Mouse (Mus musculus) kidney, embryonic 16.5 days (tissue): Measurements from ENCODE around the gene Fam114a1. TPM values are rescaled to one million over a fixed set of nuclear protein-coding genes. Genes with fewer than 3 reads are reported as not detected.

Experiments
- ATAC-seq: fragments of 200-750 bp; cut with Nextera tagmentation; 2 replicates; pipeline ENCODE4 v1.8.0; 2017; ENCODE audit warnings: moderate TSS enrichment; ENCODE audit not compliant: low FRiP score, low TSS enrichment
- H3K27ac ChIP-seq: fragments of 300-500 bp; sonication (generic); 2 replicates; pipeline ENCODE4 v1.5.1; 2014; ENCODE audit warnings: low read length
- H3K27me3 ChIP-seq: fragments of 300-500 bp; sonication (generic); 2 replicates; pipeline ENCODE4 v1.6.1; 2014; ENCODE audit warnings: low read length, control low read depth, mixed read lengths; ENCODE audit not compliant: insufficient read depth
- H3K36me3 ChIP-seq: fragments of 300-500 bp; sonication (generic); 2 replicates; pipeline ENCODE4 v1.6.1; 2014; ENCODE audit warnings: low read length, control low read depth, mixed read lengths; ENCODE audit not compliant: insufficient read depth
- H3K4me1 ChIP-seq: fragments of 300-500 bp; sonication (generic); 2 replicates; pipeline ENCODE4 v1.6.1; 2014; ENCODE audit warnings: low read length, control low read depth, mixed read lengths; ENCODE audit not compliant: insufficient read depth
- H3K4me2 ChIP-seq: fragments of 300-500 bp; sonication (generic); replicated peaks from 2 replicates; pipeline ENCODE4 v1.6.1; 2014; ENCODE audit warnings: low read depth, low read length
- H3K4me3 ChIP-seq: fragments of 300-500 bp; sonication (generic); 2 replicates; pipeline ENCODE4 v1.5.1; 2014; ENCODE audit warnings: mild to moderate bottlenecking, low read length
- H3K9ac ChIP-seq: fragments of 300-500 bp; sonication (generic); replicated peaks from 2 replicates; pipeline ENCODE4 v1.6.1; 2014; ENCODE audit warnings: low read length
- H3K9me3 ChIP-seq: fragments of 300-500 bp; sonication (generic); 2 replicates; pipeline ENCODE4 v1.6.1; 2016; ENCODE audit warnings: low read length, control low read depth
- WGBS: fragments of 180-500 bp; shearing (Covaris S2); extraction: QIAGEN DNeasy Blood & Tissue Kit; methylation state at CpG from one replicate; pipeline ENCODE4 v1.1.7; 2014; 5-methylcytosine and 5-hydroxymethylcytosine counted together
- polyA plus RNA-seq: library from polyadenylated mRNA; unstranded; fragments of >200 nt; fragmentation: Nextera tagmentation; extraction: Ambion mirVana; gene quantifications from 2 replicates; pipeline ENCODE4 v1.2.1, GENCODE M21; 2015

Gene Fam114a1
- polyA plus RNA-seq, 1 experiment from 2014 or later, result 44.6 TPM

- Histone ChIP-seq H3K4me2 (no peak overlapping the region), H3K9me3 (no peaks in the 10 kb centered on the region), H3K4me3 (no peak overlapping the region), H3K4me1 (peaks cover 6% of the 10 kb centered on the region; the same call in 1 of the 2 replicates), H3K36me3 (no peaks in the 10 kb centered on the region), H3K27me3 (no peaks in the 10 kb centered on the region), H3K9ac (no peak overlapping the region), H3K27ac (no peak overlapping the region)
- ATAC-seq, result no peak
- 89% methylated on average over 6 of the region's 6 CpGs for WGBS
Measured at GRCm38 (mm10) chr5:65045642-65046370, 75.9 kb downstream of the Fam114a1 start.

- Histone ChIP-seq H3K27me3 (no peaks in the 10 kb centered on the region), H3K4me1 (peaks cover 6% of the 10 kb centered on the region; the same call in 1 of the 2 replicates), H3K4me3 (no peak overlapping the region), H3K27ac (peak overlapping the region; percentile 38; the same call in 1 of the 2 replicates), H3K9ac (0 out of 2 replicates have a peak overlapping the region, but pooled peaks have one; percentile 16), H3K36me3 (no peaks in the 10 kb centered on the region), H3K4me2 (0 out of 2 replicates have a peak overlapping the region, but pooled peaks have one; percentile 10), H3K9me3 (no peaks in the 10 kb centered on the region)
- WGBS, result 57% methylated on average over 12 of the region's 12 CpGs
- peak; percentile 75 for ATAC-seq
Measured at GRCm38 (mm10) chr5:65046442-65047284, 76.8 kb downstream of the Fam114a1 start.

GRCm38 (mm10) chr5:65047285-65047855, 77.5 kb downstream of the Fam114a1 start:
- Histone ChIP-seq H3K4me1 (peaks cover 11% of the 10 kb centered on the region), H3K4me3 (no peak overlapping the region), H3K27ac (peak overlapping the region; percentile 38; the same call in 1 of the 2 replicates), H3K4me2 (0 out of 2 replicates have a peak overlapping the region, but pooled peaks have one; percentile 10), H3K9me3 (no peaks in the 10 kb centered on the region), H3K27me3 (no peaks in the 10 kb centered on the region), H3K36me3 (no peaks in the 10 kb centered on the region), H3K9ac (0 out of 2 replicates have a peak overlapping the region, but pooled peaks have one; percentile 16)
- peak; percentile 72 for ATAC-seq
- WGBS, result 47% methylated on average over 12 of the region's 12 CpGs

GRCm38 (mm10) chr5:65049880-65050279, 80.0 kb downstream of the Fam114a1 start:
- H3K9me3 ChIP-seq, result no peaks in the 10 kb centered on the region
- H3K4me3 ChIP-seq, result no peak overlapping the region
- no peak overlapping the region for H3K27ac ChIP-seq
- H3K4me1 ChIP-seq, result peaks cover 13% of the 10 kb centered on the region
- no peak overlapping the region for H3K9ac ChIP-seq
- H3K4me2 ChIP-seq, result no peak overlapping the region
- H3K36me3 ChIP-seq, result no peaks in the 10 kb centered on the region
- no peaks in the 10 kb centered on the region for H3K27me3 ChIP-seq
- no peak for ATAC-seq
- 81% methylated on average over 5 of the region's 5 CpGs for WGBS

- H3K4me3 ChIP-seq, result no peak overlapping the region
- H3K9me3 ChIP-seq, result no peaks in the 10 kb centered on the region
- peaks cover 13% of the 10 kb centered on the region for H3K4me1 ChIP-seq
- no peaks in the 10 kb centered on the region for H3K27me3 ChIP-seq
- H3K4me2 ChIP-seq, result no peak overlapping the region
- 60% methylated on average over 3 of the region's 3 CpGs for WGBS
- H3K27ac ChIP-seq, result no peak overlapping the region
- no peak overlapping the region for H3K9ac ChIP-seq
- ATAC-seq, result no peak
- H3K36me3 ChIP-seq, result no peaks in the 10 kb centered on the region
Measured at GRCm38 (mm10) chr5:65051513-65051912, 81.6 kb downstream of the Fam114a1 start.

GRCm38 (mm10) chr5:65057596-65057995, 87.7 kb downstream of the Fam114a1 start:
- no peak overlapping the region for H3K27ac ChIP-seq
- H3K36me3 ChIP-seq, result no peaks in the 10 kb centered on the region
- WGBS, result 97% methylated on average over 6 of the region's 6 CpGs
- no peaks in the 10 kb centered on the region for H3K9me3 ChIP-seq
- no peaks in the 10 kb centered on the region for H3K4me1 ChIP-seq
- H3K4me2 ChIP-seq, result no peak overlapping the region
- ATAC-seq, result no peak
- H3K9ac ChIP-seq, result no peak overlapping the region
- H3K4me3 ChIP-seq, result no peak overlapping the region
- H3K27me3 ChIP-seq, result no peaks in the 10 kb centered on the region

- Histone ChIP-seq H3K9ac (no peak overlapping the region), H3K36me3 (no peaks in the 10 kb centered on the region), H3K4me2 (no peak overlapping the region), H3K27ac (no peak overlapping the region), H3K4me1 (no peaks in the 10 kb centered on the region), H3K4me3 (no peak overlapping the region), H3K27me3 (no peaks in the 10 kb centered on the region), H3K9me3 (no peaks in the 10 kb centered on the region)
- WGBS, result 75% methylated on average over 2 of the region's 2 CpGs
- no peak for ATAC-seq
Measured at GRCm38 (mm10) chr5:65059806-65060205, 89.9 kb downstream of the Fam114a1 start.

GRCm38 (mm10) chr5:65062236-65062635, 92.4 kb downstream of the Fam114a1 start:
- no peak overlapping the region for H3K27ac ChIP-seq
- H3K9me3 ChIP-seq, result no peaks in the 10 kb centered on the region
- 83% methylated on average over 4 of the region's 4 CpGs for WGBS
- no peaks in the 10 kb centered on the region for H3K27me3 ChIP-seq
- H3K4me3 ChIP-seq, result no peak overlapping the region
- no peak overlapping the region for H3K4me2 ChIP-seq
- no peaks in the 10 kb centered on the region for H3K4me1 ChIP-seq
- H3K36me3 ChIP-seq, result no peaks in the 10 kb centered on the region
- no peak overlapping the region for H3K9ac ChIP-seq
- no peak for ATAC-seq

- ATAC-seq, result no peak
- Histone ChIP-seq H3K4me1 (no peaks in the 10 kb centered on the region), H3K4me2 (no peak overlapping the region), H3K9me3 (no peaks in the 10 kb centered on the region), H3K9ac (no peak overlapping the region), H3K4me3 (no peak overlapping the region), H3K27ac (no peak overlapping the region), H3K36me3 (no peaks in the 10 kb centered on the region), H3K27me3 (no peaks in the 10 kb centered on the region)
- 90% methylated on average over 2 of the region's 2 CpGs for WGBS
Measured at GRCm38 (mm10) chr5:65063266-65063665, 93.4 kb downstream of the Fam114a1 start.
